Mouse (Mus musculus) right cerebral cortex, postnatal 36 days (tissue): ENCODE results near the gene Fam205c.
"Not testable (repeated sequence)": the region's sequence is repeated elsewhere in the genome, so short reads cannot be mapped to it uniquely, and the experiment has no call there.

ENCODE experiments used
- DNase-seq, 2 experiments: peaks; one replicate each; pipeline ENCODE4 v3.0.0; 2022; ENCODE audit warnings: low spot score in 2 of 2, mixed read lengths in 1 of 2

Fam205c gene

GRCm38 (mm10) chr4:42877657-42878056 lies 3.6 kb upstream of the Fam205c start:
- no peak for DNase-seq

- DNase-seq = peak in 1 of 2 experiments; percentile 48
These were observed 2.7 kb upstream of the Fam205c start for GRCm38 (mm10) chr4:42876586-42877291.

GRCm38 (mm10) chr4:42872746-42873435 lies 1.1 kb downstream of the Fam205c start:
- no peak for DNase-seq

- DNase-seq = no peak
These were observed 1.9 kb downstream of the Fam205c start for GRCm38 (mm10) chr4:42872151-42872550.

- DNase-seq = no peak
These were observed 3.3 kb downstream of the Fam205c start for GRCm38 (mm10) chr4:42870748-42871147.

- DNase-seq = no peak
These were observed 5.8 kb downstream of the Fam205c start for GRCm38 (mm10) chr4:42868193-42868592.

GRCm38 (mm10) chr4:42867390-42867789 lies 6.6 kb downstream of the Fam205c start:
- no peak for DNase-seq

- not testable (repeated sequence) for DNase-seq
These were observed 10.5 kb downstream of the Fam205c start for GRCm38 (mm10) chr4:42863487-42863886.

GRCm38 (mm10) chr4:42860483-42860882 lies 13.6 kb downstream of the Fam205c start:
- DNase-seq = not testable (repeated sequence)

- not testable (repeated sequence) for DNase-seq
These were observed 17.4 kb downstream of the Fam205c start, which contains the start of gene Gm12394 for GRCm38 (mm10) chr4:42856671-42857070. Gm12394 (minus strand) TSS chr4:42856771.

GRCm38 (mm10) chr4:42853788-42854187 lies 20.2 kb downstream of the Fam205c start, which contains the start of gene Fam205a1:
Fam205a1 (minus strand) TSS chr4:42853888.
- DNase-seq = not testable (repeated sequence)
